Comparison of ENCODE assay signal across 10 mouse cellular contexts in genomic region chr19:18653058-18653457, GRCm38 (mm10). TPM values are rescaled to one million over a fixed set of nuclear protein-coding genes. Genes with fewer than 3 reads are reported as not detected.
DNase-seq lines count a peak whose midpoint lies in the region.
"Had no signal": no experiment of that assay in that cellular context is flagged by ENCODE, and none has a peak within 500 bp of the region (broad histone marks: within the 10 kb centered on the region; RNA-seq: fewer than 3 reads in every experiment).

No protein-coding gene starts in this region.

- intact Hi-C loops in heart, postnatal 10 days (cut with DNase I): no loop called here

- peak; percentile 39 to 47 for DNase-seq in cerebellum, postnatal 10 days
- DNase-seq in cerebellum, adult 8-10 months: no peak
- peak; percentile 65 for DNase-seq in heart, adult 11 months
- DNase-seq in heart, postnatal 10 days: no peak
- peak; percentile 61 for DNase-seq in testis, postnatal 10 days (ENCODE audit: low spot score)
- no peak for DNase-seq in testis, postnatal 14 days (ENCODE audit: low spot score)
- DNase-seq: gastrocnemius, postnatal 10 days; heart, postnatal 14 days; kidney, adult 11 months; kidney, adult 9 months had no signal

RNA-seq across cellular contexts. Expression of gene Carnmt1, which starts 17.5 kb away (rescaled TPM):
- total RNA-seq in heart, postnatal 10 days (2021): 10 to 100 TPM; 21.1 to 23.2 TPM

RNA-seq across cellular contexts. Expression of gene Nmrk1, which starts 21.3 kb away (rescaled TPM):
- 1 to 10 TPM; 3.3 TPM for total RNA-seq in heart, postnatal 10 days (2021)

RNA-seq across cellular contexts. Expression of gene Ostf1, which starts 21.4 kb away (rescaled TPM):
- total RNA-seq in heart, postnatal 10 days (2021): 10 to 100 TPM; 60.3 to 64.1 TPM

RNA-seq across cellular contexts. Expression of gene D030056L22Rik, which starts 59.9 kb away (rescaled TPM):
- 10 to 100 TPM in 1 of 2 experiments, 1 to 10 TPM in 1; 9.1 to 13.5 TPM for total RNA-seq in heart, postnatal 10 days (2021)

Comparison
In these comparisons a context has a peak if more than half of its experiments do, and no peak if none do; other contexts are left out.
1. DNase-seq: peak in cerebellum, postnatal 10 days (2 of 2), heart, adult 11 months (single experiment) and testis, postnatal 10 days (single experiment); none in cerebellum, adult 8-10 months (single experiment), heart, postnatal 10 days (0 of 2) and testis, postnatal 14 days (single experiment).